Mouse (Mus musculus) kidney, postnatal 10 days (tissue): ENCODE measurements around the gene Zdhhc12.
"Not testable (repeated sequence)": the region's sequence is repeated elsewhere in the genome, so short reads cannot be mapped to it uniquely, and the experiment has no call there.

Experiments
- DNase-seq: peaks from one replicate; pipeline ENCODE4 v3.0.0; 2021; ENCODE audit warnings: mixed read lengths

Gene Zdhhc12

GRCm38 (mm10) chr2:30093471-30094207, at the start of gene Zdhhc12:
Gene Zdhhc12, minus strand, starts transcription at chr2:30093648.
- DNase-seq, result peak; percentile 97

GRCm38 (mm10) chr2:30140021-30140420, 46.6 kb upstream of the Zdhhc12 start:
- peak; percentile 34 for DNase-seq

GRCm38 (mm10) chr2:30136458-30136857, 43.0 kb upstream of the Zdhhc12 start:
- DNase-seq, result no peak

GRCm38 (mm10) chr2:30134928-30135620, 41.6 kb upstream of the Zdhhc12 start:
- DNase-seq, result peak; percentile 57

DNA sequence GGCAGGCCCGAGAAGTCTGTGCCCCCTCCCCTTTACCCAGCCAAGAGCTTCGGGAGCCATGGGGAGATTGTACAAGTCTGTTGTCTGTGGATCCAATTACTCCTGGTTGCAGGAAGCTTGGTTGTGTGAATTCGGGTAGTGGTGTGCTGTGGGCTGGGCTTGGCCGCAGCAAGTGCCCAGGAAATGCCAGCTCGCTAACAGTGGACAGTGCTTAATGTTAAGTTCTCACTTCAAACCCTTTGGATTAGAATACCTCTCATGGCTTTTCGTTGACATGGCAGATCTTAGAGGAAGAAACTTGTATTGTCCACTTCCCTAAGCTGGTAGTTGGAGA, 40.9 kb upstream of the Zdhhc12 start:
- peak; percentile 26 for DNase-seq

DNA sequence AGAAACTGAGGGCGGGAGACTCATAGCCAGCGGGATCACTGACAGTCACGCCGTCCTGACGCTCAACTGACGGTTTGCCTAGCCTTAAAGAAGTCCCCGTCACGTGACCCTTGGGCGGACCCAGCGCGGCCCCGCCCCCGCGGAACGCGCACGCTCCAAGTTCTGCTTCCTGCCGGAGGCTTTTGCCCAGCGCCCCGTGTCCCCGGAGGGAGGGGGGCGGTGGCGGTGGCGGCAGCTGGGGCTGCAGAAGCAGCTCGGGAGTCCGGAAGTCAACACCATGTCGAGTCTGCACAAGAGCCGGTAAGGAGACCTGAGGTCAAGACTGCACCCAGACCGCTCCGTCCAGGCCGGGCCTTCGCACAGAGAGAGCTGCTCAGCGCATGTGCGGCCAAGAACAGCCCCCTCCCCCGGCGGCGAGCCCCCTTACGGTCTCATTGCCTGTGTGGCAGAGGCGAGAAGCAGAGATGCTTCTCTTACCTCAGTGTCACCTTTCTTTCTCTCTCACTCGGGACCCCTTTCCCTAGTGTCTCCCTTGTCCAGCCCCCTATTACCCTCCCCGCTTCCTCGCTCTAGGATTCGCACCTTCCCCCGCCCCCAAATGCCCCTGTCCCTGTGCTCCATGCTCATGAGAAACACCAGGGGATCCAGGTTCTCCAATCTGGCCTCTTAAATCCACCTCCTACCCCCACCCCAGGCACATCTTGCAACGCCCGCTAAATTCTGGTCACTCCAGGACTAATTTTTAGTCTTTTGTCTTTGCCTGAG, 40.3 kb upstream of the Zdhhc12 start, which contains the start of gene Tbc1d13:
Gene Tbc1d13 (plus strand): TSS at position 134 of the 765 bp plus-strand sequence.
- DNase-seq, result peak; percentile 99

GRCm38 (mm10) chr2:30132801-30133612, 39.6 kb upstream of the Zdhhc12 start:
- peak; percentile 78 for DNase-seq

DNA sequence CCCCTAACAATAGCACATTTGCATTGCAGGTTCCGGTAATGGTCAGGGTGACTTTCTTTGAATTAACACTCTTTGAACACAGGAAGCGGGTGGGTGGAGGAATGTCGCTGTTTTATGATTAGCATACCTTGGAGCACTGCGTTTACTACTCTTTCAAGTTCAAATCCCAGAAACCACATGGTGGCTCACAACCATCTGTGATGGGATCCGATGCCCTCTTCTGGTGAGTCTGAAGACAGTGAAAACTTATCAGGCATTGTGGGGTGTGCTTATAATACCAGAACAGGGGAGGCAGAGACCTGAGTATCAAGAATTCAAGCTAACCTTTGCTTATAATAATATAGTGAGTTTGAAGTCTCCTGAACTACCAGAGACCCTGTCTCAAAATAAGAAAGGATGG, 37.8 kb upstream of the Zdhhc12 start:
- not testable (repeated sequence) for DNase-seq

DNA sequence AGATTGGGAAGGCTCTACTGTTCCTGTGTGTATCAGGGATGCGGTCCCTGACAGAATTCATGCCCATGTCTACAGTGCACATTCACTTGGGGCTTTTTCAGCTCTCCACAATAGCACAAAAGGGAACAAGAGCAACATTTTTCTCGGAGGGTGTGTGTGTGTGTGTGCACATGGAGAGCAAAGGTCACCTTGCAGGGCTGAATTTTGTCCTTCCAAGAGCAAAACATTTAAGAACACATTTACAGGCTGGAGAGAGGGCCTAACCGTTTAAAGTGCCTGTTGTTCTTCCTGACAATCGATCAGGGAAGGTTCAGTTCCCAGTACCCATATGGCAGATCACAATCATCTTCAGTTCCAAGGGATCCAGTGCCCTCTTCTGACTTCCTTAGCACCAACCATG, 36.7 kb upstream of the Zdhhc12 start:
- no peak for DNase-seq

- peak; percentile 52 for DNase-seq
Measured at GRCm38 (mm10) chr2:30128789-30129188, 35.3 kb upstream of the Zdhhc12 start.

DNA sequence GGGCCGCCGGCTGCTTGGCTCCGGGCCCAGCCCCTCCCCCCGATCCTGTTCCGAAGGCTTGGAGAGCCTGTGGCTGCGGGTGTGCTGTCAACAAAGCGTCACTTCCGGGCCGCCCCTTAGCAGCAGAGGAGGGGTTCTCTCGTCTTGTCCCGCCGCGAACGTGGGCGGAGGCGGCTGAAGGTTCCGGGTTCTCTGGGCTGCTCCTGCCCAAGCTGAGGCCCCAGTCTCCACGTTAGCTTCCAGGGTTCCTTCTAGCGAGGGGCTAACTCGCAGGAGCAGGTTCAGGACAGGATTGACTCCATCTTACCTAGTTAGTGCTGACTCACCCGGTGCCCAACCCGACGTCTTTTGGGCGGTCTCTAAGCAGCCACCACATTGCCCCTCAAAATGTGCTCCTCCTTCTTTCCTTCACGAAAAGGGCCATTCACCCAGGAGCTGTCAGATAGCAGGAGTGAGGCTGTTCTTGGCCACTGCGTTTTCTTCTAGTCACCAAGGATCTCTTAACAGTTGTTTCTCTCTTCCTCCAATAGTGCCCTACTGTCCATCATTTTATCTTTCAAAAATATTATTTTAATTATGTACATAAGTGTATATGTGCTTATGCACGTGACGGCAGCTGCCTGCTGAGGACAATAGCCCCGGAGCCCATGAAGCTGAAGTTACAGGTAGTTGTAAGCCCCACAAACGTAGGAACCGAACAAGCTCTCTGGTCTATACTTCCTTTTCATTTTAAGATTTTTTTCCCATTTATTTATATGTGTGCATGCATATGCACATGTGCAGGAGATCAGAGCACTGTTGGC, 31.2 kb upstream of the Zdhhc12 start, which contains the start of gene Zer1:
Gene Zer1 (minus strand): TSS at position 114 of the 803 bp plus-strand sequence.
- peak; percentile 99 for DNase-seq

- peak; percentile 24 for DNase-seq
Measured at GRCm38 (mm10) chr2:30123729-30124471, 30.5 kb upstream of the Zdhhc12 start.

DNA sequence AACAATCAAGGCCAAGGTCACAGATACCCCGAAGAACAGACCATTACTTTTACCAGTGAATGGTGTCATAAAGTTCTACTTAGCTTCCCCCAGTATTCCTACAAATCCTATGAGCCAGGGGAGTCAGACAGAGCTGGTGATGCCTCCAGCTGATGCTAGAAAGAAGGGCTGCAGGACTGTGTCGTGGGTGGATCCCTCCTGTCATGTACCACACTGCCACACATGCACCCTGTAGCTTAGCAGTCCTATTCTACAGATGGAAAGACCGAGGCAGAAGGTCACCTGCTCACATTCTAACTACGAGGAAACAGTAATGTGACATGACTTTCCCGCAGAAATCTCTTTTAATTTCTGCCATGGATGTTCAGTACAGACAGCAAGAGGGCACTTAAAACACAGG, 29.3 kb upstream of the Zdhhc12 start:
- no peak for DNase-seq

- peak; percentile 41 for DNase-seq
Measured at GRCm38 (mm10) chr2:30120269-30120668, 26.8 kb upstream of the Zdhhc12 start.

DNA sequence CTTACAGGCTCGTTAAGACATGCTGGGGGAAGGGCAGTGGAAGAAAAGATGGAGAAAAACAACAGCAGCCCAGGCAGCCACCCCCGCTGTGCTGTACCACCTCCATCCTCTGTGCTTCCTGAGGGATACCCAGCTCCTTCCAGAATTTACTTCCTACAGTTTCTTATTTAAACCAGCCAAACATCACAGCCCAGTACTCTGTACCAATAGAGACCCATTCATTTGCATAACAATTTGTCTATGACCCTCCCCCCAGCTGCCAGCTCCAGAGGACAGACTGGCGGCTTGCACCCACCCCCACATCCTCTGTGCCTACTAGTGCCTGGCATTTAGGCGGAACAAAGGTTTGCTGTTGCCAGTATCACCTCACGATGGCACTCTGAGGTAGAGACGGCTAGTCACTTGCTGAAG, 26.2 kb upstream of the Zdhhc12 start:
- no peak for DNase-seq

GRCm38 (mm10) chr2:30112564-30112963, 19.1 kb upstream of the Zdhhc12 start:
- no peak for DNase-seq

DNA sequence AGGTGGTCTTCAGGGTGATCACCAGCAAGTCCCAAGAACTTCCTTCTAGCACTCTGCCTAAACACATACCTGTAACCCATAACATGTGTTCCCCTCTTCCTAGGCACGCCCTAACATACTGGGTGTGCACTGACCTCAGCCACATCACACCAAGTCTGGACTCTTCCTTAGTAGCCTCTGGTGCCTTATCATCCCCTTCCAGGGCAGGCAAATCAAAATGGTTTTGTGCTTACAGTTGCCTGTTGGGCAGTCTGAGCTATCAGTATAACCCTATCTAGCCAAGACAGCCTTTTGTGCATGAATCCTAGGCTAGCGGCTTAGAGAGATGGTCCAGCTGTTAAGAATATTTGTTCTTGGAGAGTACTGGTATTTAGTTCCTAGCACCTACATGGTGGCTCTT, 18.1 kb upstream of the Zdhhc12 start:
- DNase-seq, result no peak

DNA sequence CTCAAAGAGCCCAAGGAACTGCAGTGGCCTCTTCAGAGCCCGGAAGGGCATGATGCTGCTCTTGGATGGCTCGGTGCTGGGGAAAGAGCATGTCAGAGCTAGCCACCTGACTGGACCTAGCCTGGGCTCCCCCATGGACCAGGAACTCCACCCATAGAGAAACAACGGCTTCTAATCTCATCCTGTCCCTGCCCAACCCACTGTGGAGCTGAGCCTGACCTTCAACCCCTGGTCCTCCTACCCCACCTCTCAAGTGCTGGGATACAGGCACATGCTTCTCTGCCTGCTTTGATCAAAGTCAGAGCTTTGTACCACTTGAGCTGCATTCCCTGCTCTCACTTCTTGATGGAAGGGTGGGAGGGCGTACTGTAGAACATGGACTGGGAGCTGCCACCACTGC, 14.8 kb upstream of the Zdhhc12 start:
- no peak for DNase-seq

DNA sequence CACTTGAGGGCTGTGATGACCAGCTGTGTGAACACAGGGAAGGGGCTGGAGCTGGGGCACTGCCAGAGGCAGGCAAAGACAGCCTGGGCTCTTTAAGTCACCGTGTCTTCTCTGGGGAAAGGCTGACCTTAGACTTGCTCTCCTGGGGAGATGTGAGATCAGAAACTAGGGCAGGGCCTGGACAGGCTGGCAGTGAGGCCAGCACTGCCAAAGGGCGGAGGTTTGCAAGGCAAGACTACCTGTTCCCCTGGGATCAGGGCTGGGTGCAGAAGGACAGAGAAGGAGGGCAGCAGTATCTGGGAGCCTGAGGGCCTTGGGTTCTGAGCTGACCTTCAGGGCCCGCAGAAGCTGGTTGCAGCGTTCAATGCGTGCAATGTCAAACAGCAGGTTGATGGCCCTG, 14.2 kb upstream of the Zdhhc12 start:
- no peak for DNase-seq

DNA sequence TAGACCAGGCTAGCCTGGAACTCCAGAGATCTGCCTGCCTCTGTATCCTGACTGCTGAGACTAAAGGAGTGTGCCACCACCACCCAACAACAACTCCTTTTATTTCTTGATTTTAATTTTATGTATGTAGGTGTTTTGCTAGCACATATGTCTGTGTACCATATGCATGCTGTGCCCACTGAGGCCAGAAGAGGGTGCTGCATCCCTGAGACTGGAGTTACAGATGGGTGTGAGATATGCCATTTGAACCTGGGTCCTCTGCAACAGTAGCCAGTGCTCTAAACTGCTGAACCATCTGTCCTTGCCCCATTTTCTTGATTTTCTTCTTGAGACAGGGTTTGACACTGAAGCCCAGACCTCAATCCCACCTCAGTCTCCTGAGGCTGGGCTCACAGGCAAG, 12.9 kb upstream of the Zdhhc12 start:
- DNase-seq, result peak; percentile 78

DNA sequence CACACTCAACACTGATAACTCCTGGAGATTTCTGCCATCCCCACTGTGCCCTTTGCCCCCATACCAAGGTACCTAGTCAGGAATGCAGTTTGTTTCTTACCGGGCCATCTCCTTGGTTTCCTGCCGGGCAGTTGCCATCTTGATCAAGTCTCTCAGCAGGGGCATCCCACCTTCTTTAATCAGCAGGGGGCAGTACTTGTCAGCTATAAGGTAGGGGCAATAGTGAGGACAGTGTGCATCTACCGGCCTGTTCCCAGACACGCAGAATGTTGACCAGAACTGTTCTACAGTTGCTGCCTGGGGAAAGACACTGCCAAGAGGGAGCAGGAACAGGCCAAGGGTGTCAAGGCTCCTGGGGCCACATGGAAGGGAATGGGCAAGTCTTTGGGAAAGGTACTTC, 6.8 kb upstream of the Zdhhc12 start:
- DNase-seq, result peak; percentile 19
